Mouse (Mus musculus) midbrain, embryonic 15.5 days (tissue): ENCODE measurements at regions not wholly inside any gene's neighbourhood (a gene's known extent, or its start where the extent isn't known, plus 50 kb on each side); places are given as distances from the start of the nearest gene placed in this dataset.

Experiments
- ATAC-seq: fragments of 200-750 bp; cut with Nextera tagmentation; replicated peaks from 2 replicates; pipeline ENCODE4 v1.8.0; 2017; ENCODE audit warnings: moderate TSS enrichment
- H3K27ac ChIP-seq: fragments of 300-500 bp; sonication (generic); 2 replicates; pipeline ENCODE4 v1.5.1; 2015; ENCODE audit warnings: mild to moderate bottlenecking, inconsistent platforms
- H3K27me3 ChIP-seq: fragments of 300-500 bp; sonication (generic); replicated peaks from 2 replicates; pipeline ENCODE4 v1.6.1; 2015; ENCODE audit warnings: inconsistent platforms
- H3K36me3 ChIP-seq: fragments of 300-500 bp; sonication (generic); replicated peaks from 2 replicates; pipeline ENCODE4 v1.6.1; 2015; ENCODE audit warnings: inconsistent platforms
- H3K4me1 ChIP-seq: fragments of 300-500 bp; sonication (generic); 2 replicates; pipeline ENCODE4 v1.6.1; 2015; ENCODE audit warnings: inconsistent platforms
- H3K4me2 ChIP-seq: fragments of 300-500 bp; sonication (generic); 2 replicates; pipeline ENCODE4 v1.6.1; 2015; ENCODE audit warnings: inconsistent platforms, mild to moderate bottlenecking, moderate library complexity
- H3K4me3 ChIP-seq: fragments of 300-500 bp; sonication (generic); 2 replicates; pipeline ENCODE4 v1.5.1; 2015; ENCODE audit warnings: mild to moderate bottlenecking, inconsistent platforms
- H3K9ac ChIP-seq: fragments of 300-500 bp; sonication (generic); 2 replicates; pipeline ENCODE4 v1.6.1; 2015; ENCODE audit warnings: mild to moderate bottlenecking, inconsistent platforms
- H3K9me3 ChIP-seq: fragments of 300-500 bp; sonication (generic); 2 replicates; pipeline ENCODE4 v1.6.1; 2016; ENCODE audit warnings: inconsistent platforms
- WGBS: fragments of 180-500 bp; shearing (Covaris S2); methylation state at CpG from one replicate; pipeline ENCODE4 v1.1.7; 2015; ENCODE audit warnings: mixed read lengths; 5-methylcytosine and 5-hydroxymethylcytosine counted together

GRCm38 (mm10) chr10:66921776-66922175 is 174.1 kb upstream of the Jmjd1c start:
- peak overlapping the region; percentile 41; the same call in 1 of the 2 replicates for H3K4me2 ChIP-seq
- ATAC-seq = no peak
- H3K9ac ChIP-seq = no peak overlapping the region
- 23% methylated on average over 6 of the region's 6 CpGs for WGBS
- H3K9me3 ChIP-seq = no peaks in the 10 kb centered on the region
- H3K27ac ChIP-seq = peak overlapping the region; percentile 81
- H3K4me3 ChIP-seq = no peak overlapping the region
- H3K27me3 ChIP-seq = no peaks in the 10 kb centered on the region
- H3K4me1 ChIP-seq = peaks cover 41% of the 10 kb centered on the region
- H3K36me3 ChIP-seq = no peaks in the 10 kb centered on the region

DNA sequence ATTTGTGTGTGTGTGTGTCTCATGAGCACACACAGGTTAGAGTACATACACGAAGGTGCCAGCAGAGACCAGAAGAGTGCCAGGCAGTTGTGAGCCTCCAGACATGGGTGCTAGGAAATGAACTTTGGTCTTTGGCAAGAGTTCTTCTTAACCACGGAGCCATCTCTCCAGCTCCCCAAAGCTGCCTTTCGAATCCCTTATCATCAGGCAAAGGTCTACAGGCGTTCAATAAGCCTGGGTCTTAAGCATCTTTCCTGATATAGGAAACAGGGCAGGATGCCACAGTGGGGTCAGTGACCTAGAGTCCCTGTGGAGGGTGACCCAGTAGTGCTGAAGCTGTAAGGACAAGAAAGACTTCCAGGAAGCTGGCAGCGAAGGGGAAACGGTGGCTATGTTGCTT is 173.6 kb upstream of the Jmjd1c start:
- Histone ChIP-seq H3K4me2 (no peak overlapping the region), H3K27me3 (no peaks in the 10 kb centered on the region), H3K27ac (peak overlapping the region; percentile 81), H3K4me1 (peaks cover 41% of the 10 kb centered on the region), H3K4me3 (no peak overlapping the region), H3K9me3 (no peaks in the 10 kb centered on the region), H3K9ac (no peak overlapping the region), H3K36me3 (no peaks in the 10 kb centered on the region)
- WGBS = 74% methylated on average over 6 of the region's 6 CpGs
- no peak for ATAC-seq

DNA sequence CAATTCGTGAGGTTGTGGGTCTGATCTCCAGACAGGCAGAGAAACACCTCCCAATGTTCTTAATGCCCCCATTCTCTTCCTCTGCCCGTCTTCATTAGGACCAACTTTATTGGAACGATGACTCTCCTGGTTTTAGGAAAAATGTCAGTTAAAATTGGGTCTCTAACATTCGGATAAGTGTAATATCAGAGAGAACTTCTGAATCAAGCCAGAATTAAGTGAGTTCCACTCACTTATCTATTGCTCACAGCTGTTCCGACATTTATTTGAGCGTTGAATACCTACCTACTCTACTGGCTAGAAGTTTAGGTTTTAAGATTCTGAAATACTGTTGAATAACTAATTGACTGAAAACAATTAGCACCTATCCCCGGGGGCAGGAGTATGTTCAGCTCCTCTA is 172.0 kb upstream of the Jmjd1c start:
- H3K9ac ChIP-seq = no peak overlapping the region
- H3K4me1 ChIP-seq = peaks cover 41% of the 10 kb centered on the region
- H3K4me2 ChIP-seq = no peak overlapping the region
- no peak overlapping the region for H3K27ac ChIP-seq
- H3K4me3 ChIP-seq = no peak overlapping the region
- 86% methylated on average over 7 of the region's 7 CpGs for WGBS
- H3K36me3 ChIP-seq = no peaks in the 10 kb centered on the region
- no peaks in the 10 kb centered on the region for H3K9me3 ChIP-seq
- no peak for ATAC-seq
- no peaks in the 10 kb centered on the region for H3K27me3 ChIP-seq

DNA sequence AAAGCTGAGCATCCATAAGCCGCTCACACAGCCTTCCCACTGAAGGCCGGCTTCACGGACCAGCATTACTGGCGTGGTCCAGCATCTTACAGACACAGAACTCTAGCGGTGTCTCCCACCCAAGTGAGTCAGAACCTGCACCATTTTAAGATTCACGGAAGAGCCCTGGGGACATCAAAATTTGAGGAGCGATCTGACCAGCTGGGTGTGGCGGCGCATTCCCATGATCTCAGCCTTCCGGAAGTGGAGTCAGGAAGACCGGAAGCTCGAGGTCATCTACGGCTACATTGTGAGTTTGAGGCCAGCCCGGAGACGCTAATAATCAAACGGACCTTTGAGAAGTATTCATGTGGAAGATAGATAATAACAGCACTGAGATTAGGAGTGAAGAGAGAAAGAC is 171.5 kb upstream of the Jmjd1c start:
- ATAC-seq = no peak
- Histone ChIP-seq H3K4me3 (no peak overlapping the region), H3K27ac (no peak overlapping the region), H3K4me1 (peaks cover 37% of the 10 kb centered on the region), H3K4me2 (no peak overlapping the region), H3K36me3 (no peaks in the 10 kb centered on the region), H3K9ac (no peak overlapping the region), H3K9me3 (no peaks in the 10 kb centered on the region), H3K27me3 (no peaks in the 10 kb centered on the region)
- WGBS = 82% methylated on average over 16 of the region's 16 CpGs

- Histone ChIP-seq H3K4me3 (no peak overlapping the region), H3K4me2 (no peak overlapping the region), H3K27ac (no peak overlapping the region), H3K9me3 (no peaks in the 10 kb centered on the region), H3K9ac (no peak overlapping the region), H3K36me3 (no peaks in the 10 kb centered on the region), H3K27me3 (no peaks in the 10 kb centered on the region), H3K4me1 (peaks cover 25% of the 10 kb centered on the region)
- 50% methylated on average over 6 of the region's 6 CpGs for WGBS
- ATAC-seq = no peak
These were observed 170.3 kb upstream of the Jmjd1c start for GRCm38 (mm10) chr10:66925553-66926127.

DNA sequence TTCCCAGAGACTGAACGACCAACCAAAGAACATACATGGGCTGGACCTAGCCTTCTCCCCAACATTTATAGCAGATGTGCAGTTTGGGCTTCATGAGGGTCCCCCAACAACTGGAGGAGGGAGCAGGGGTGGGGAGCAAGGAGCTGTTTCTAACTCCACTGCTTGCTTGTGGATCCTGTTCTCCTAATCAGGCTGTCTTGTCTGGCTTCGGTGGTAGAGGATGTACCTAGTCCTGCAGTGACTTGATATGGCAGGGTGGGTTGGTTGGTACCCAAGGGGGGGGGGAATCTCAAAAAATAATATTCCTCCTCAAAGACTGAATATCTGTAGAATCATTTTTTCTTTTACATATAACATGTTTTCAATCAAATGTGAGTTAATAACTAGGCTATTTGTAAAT is 168.3 kb upstream of the Jmjd1c start:
- Histone ChIP-seq H3K36me3 (no peaks in the 10 kb centered on the region), H3K4me2 (no peak overlapping the region), H3K4me1 (peaks cover 4% of the 10 kb centered on the region; the same call in 1 of the 2 replicates), H3K9me3 (no peaks in the 10 kb centered on the region), H3K4me3 (no peak overlapping the region), H3K9ac (no peak overlapping the region), H3K27me3 (no peaks in the 10 kb centered on the region), H3K27ac (no peak overlapping the region)
- no peak for ATAC-seq
- WGBS = 89% methylated on average over 2 of the region's 2 CpGs

DNA sequence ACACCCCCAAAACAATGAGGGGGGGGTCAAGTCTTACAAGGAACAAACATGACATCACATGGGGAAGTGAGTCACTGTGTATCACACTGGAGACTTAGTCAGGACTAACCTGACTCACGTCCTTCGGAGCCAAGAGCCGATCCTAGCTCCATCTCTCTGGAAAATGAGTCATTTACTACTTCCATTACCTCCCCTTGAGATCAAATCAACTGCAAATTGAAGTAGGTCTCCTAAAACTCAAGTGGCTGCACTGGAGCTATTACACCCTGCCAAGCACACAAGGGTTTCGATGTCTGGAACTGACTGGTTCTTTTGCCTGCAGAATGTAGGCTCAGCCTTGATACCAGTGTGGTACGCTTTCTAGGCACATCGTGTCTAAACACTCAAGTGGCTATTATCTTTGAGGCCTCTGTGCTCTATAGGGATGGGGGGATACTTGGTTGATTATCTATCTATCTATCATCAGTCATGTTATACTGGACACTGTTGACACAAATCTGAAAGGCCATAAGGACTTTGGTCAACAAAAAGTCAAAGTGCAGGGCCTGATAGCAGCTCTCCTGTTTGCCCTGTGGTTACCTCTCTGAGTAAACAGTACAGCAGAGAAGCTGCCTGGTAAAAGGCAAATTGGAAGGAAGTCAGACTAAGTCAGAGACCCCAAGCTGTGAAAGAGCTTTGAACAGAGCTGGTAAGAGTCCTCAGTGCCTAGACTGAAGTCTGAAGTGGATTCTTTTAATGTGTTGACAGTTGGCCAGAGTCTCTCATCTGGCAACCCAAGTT is 167.5 kb upstream of the Jmjd1c start:
- no peaks in the 10 kb centered on the region for H3K9me3 ChIP-seq
- WGBS = 80% methylated on average over 6 of the region's 6 CpGs
- no peaks in the 10 kb centered on the region for H3K36me3 ChIP-seq
- ATAC-seq = no peak
- no peaks in the 10 kb centered on the region for H3K27me3 ChIP-seq
- H3K27ac ChIP-seq = no peak overlapping the region
- H3K4me1 ChIP-seq = no peaks in the 10 kb centered on the region
- no peak overlapping the region for H3K9ac ChIP-seq
- no peak overlapping the region for H3K4me2 ChIP-seq
- no peak overlapping the region for H3K4me3 ChIP-seq

- Histone ChIP-seq H3K9me3 (no peaks in the 10 kb centered on the region), H3K27ac (no peak overlapping the region), H3K4me1 (no peaks in the 10 kb centered on the region), H3K36me3 (no peaks in the 10 kb centered on the region), H3K9ac (no peak overlapping the region), H3K4me3 (no peak overlapping the region), H3K27me3 (no peaks in the 10 kb centered on the region), H3K4me2 (no peak overlapping the region)
- ATAC-seq = no peak
- WGBS = 63% methylated on average over 10 of the region's 10 CpGs
These were observed 165.4 kb upstream of the Jmjd1c start for GRCm38 (mm10) chr10:66930563-66930962.

GRCm38 (mm10) chr10:66931505-66931904 is 164.4 kb upstream of the Jmjd1c start:
- WGBS = 72% methylated on average over 7 of the region's 7 CpGs
- Histone ChIP-seq H3K4me1 (no peaks in the 10 kb centered on the region), H3K9me3 (no peaks in the 10 kb centered on the region), H3K4me2 (no peak overlapping the region), H3K9ac (no peak overlapping the region), H3K4me3 (no peak overlapping the region), H3K36me3 (no peaks in the 10 kb centered on the region), H3K27ac (no peak overlapping the region), H3K27me3 (no peaks in the 10 kb centered on the region)
- ATAC-seq = no peak

GRCm38 (mm10) chr10:66932544-66932943 is 163.4 kb upstream of the Jmjd1c start:
- 85% methylated on average over 6 of the region's 6 CpGs for WGBS
- Histone ChIP-seq H3K9ac (no peak overlapping the region), H3K9me3 (no peaks in the 10 kb centered on the region), H3K4me3 (no peak overlapping the region), H3K4me1 (no peaks in the 10 kb centered on the region), H3K36me3 (no peaks in the 10 kb centered on the region), H3K4me2 (no peak overlapping the region), H3K27me3 (no peaks in the 10 kb centered on the region), H3K27ac (no peak overlapping the region)
- ATAC-seq = no peak

DNA sequence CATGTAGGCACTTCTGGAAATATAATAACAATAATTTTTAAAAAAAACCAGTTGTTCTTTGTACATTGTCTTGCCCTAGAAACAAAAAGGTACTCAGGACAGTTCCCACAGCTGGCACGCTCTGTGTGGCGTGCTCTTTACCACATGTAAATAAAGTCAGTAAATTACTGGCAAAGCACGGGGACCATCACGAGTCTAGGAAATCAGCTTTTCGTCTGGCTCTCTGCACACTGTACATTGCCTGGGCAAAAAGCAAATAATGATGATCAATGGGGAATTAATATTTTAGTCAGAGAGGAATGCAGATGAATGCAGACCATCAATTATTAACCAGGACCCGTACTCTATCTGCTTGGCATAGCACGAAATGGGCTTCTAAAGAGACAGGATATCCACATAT is 162.2 kb upstream of the Jmjd1c start:
- H3K4me3 ChIP-seq = no peak overlapping the region
- no peak overlapping the region for H3K27ac ChIP-seq
- H3K9me3 ChIP-seq = no peaks in the 10 kb centered on the region
- no peaks in the 10 kb centered on the region for H3K36me3 ChIP-seq
- H3K4me1 ChIP-seq = no peaks in the 10 kb centered on the region
- H3K4me2 ChIP-seq = no peak overlapping the region
- WGBS = 61% methylated on average over 7 of the region's 7 CpGs
- no peak overlapping the region for H3K9ac ChIP-seq
- no peaks in the 10 kb centered on the region for H3K27me3 ChIP-seq
- no peak for ATAC-seq

DNA sequence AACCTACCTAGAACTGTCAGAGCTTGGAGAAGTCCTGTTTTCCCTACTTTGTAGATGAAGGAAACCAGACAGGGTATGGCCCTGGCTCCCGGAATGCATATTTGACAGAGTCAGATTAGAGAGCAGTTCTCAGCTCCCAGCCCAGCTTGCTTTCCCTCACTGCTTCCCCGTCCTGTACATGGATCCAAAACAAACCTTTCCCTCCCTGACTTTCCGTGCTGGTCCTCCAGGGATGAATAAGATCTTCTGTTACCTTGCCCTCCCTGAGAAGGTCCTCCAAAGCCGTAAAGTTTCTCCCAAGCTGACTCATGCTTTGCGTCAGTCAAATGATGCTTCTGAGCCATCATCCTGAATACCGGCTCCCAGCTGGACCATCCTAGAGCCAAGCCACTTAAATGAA is 160.2 kb upstream of the Jmjd1c start:
- WGBS = 81% methylated on average over 6 of the region's 6 CpGs
- no peak for ATAC-seq
- Histone ChIP-seq H3K4me3 (no peak overlapping the region), H3K36me3 (no peaks in the 10 kb centered on the region), H3K9ac (no peak overlapping the region), H3K27ac (no peak overlapping the region), H3K4me1 (no peaks in the 10 kb centered on the region), H3K9me3 (no peaks in the 10 kb centered on the region), H3K27me3 (no peaks in the 10 kb centered on the region), H3K4me2 (no peak overlapping the region)

DNA sequence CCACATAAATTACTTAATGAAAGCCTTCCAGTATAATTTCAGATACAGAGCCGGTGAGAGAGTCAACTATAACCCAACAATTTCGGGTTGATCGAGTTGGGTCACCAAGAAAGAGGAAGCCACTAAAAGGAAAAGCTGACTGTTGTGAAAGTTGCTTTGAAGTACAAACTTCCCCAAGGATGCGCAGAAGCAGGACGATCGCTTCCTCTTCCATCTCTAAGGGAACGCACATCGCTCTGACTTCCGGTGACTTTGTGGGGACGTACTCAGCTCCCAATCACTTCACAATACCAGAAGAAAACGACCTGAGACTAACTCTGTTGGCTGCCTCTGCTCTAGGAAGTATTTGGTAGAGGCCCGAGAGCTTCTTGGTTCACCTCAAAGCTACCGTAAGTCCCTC is 158.8 kb upstream of the Jmjd1c start:
- H3K27me3 ChIP-seq = no peaks in the 10 kb centered on the region
- no peaks in the 10 kb centered on the region for H3K4me1 ChIP-seq
- no peak overlapping the region for H3K27ac ChIP-seq
- 89% methylated on average over 13 of the region's 13 CpGs for WGBS
- H3K4me2 ChIP-seq = no peak overlapping the region
- no peaks in the 10 kb centered on the region for H3K9me3 ChIP-seq
- no peak for ATAC-seq
- no peak overlapping the region for H3K4me3 ChIP-seq
- H3K9ac ChIP-seq = no peak overlapping the region
- no peaks in the 10 kb centered on the region for H3K36me3 ChIP-seq
